14 mouse cellular contexts compared by ENCODE assay signal in the genomic region with DNA sequence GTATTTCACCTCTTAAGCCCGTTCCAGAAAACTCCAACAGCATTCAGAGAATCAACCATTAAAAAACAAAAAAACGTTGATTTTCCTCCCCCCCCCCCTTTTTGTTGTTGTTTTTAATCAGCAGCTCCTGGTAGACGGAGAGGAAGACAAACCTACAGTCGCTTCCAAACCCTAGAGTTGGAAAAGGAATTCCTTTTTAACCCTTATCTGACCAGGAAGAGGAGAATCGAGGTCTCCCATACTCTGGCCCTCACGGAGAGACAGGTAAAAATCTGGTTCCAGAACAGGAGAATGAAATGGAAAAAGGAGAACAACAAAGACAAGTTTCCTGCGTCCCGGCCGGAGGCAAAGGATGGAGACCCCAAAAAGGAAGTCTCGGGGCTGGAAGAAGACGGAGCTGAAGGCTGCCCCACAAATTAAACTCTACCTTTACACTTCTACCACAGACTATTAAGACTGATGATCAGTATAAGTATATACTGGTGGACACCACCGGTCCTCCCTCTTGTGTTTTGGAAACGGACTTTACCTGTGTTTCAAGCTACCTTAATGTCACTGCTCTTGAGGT. TPM values are rescaled to one million over a fixed set of nuclear protein-coding genes. Genes with fewer than 3 reads are reported as not detected.
A peak's percentile ranks its signal among the peaks of the same experiment; 100 is the strongest.
DNase-seq lines count a peak whose midpoint lies in the region; ATAC-seq and TF ChIP-seq lines count a peak whose summit lies in the region.
"Had no signal": no experiment of that assay in that cellular context is flagged by ENCODE, and none has a peak within 500 bp of the region (broad histone marks: within the 10 kb centered on the region; RNA-seq: fewer than 3 reads in every experiment).

No protein-coding gene starts in this region.

- H3K9me3 ChIP-seq in hindbrain, embryonic 10.5 days = no peaks in the 10 kb centered on the region
- H3K9me3 ChIP-seq in hindbrain, embryonic 12.5 days (replicated peaks) = no peaks in the 10 kb centered on the region
- no peaks in the 10 kb centered on the region for H3K9me3 ChIP-seq in MEL (replicated peaks; ENCODE audit: insufficient read depth, low read length)
- H3K9me3 ChIP-seq in embryonic facial prominence, embryonic 15.5 days (replicated peaks) = no peaks in the 10 kb centered on the region
- no peaks in the 10 kb centered on the region for H3K9me3 ChIP-seq in limb, embryonic 15.5 days
- H3K9me3 ChIP-seq: heart, embryonic 13.5 days; liver, embryonic 15.5 days had no signal

- peaks cover 6% of the 10 kb centered on the region; the same call in 1 of the 2 replicates for H3K79me2 ChIP-seq in MEL (ENCODE audit: control insufficient read depth, insufficient read depth, low read length, poor library complexity)

- peaks cover 100% of the 10 kb centered on the region for H3K27me3 ChIP-seq in hindbrain, embryonic 10.5 days (ENCODE audit: insufficient read depth, poor library complexity, severe bottlenecking)
- peaks cover 89% of the 10 kb centered on the region for H3K27me3 ChIP-seq in hindbrain, embryonic 12.5 days
- H3K27me3 ChIP-seq in MEL (ENCODE audit: control insufficient read depth in 1 of 2, insufficient read depth in 2 of 2, low read length in 2 of 2) = peaks cover 0 to 1% of the 10 kb centered on the region in 2 experiments; a peak in 1 of 4 replicates
- H3K27me3 ChIP-seq in embryonic facial prominence, embryonic 15.5 days = peaks cover 92% of the 10 kb centered on the region
- H3K27me3 ChIP-seq in limb, embryonic 15.5 days = peaks cover 86% of the 10 kb centered on the region

- no peak overlapping the region for H3K4me2 ChIP-seq in hindbrain, embryonic 12.5 days (replicated peaks)
- no peak overlapping the region for H3K4me2 ChIP-seq in embryonic facial prominence, embryonic 15.5 days (replicated peaks)
- H3K4me2 ChIP-seq in limb, embryonic 15.5 days = peak overlapping the region; percentile 90; the same call in 1 of the 2 replicates

- H3K4me3 ChIP-seq in hindbrain, embryonic 10.5 days = no peak overlapping the region
- H3K4me3 ChIP-seq in hindbrain, embryonic 12.5 days = no peak overlapping the region
- H3K4me3 ChIP-seq in MEL (ENCODE audit: control insufficient read depth in 1 of 2, insufficient read depth in 1 of 2, low read depth in 2 of 2, low read length in 2 of 2) = peak overlapping the region in 1 of 2 experiments; percentile 66; a peak in 3 of 4 replicates
- peak overlapping the region; percentile 50 for H3K4me3 ChIP-seq in embryonic facial prominence, embryonic 15.5 days (replicated peaks)
- H3K4me3 ChIP-seq in limb, embryonic 15.5 days = peak overlapping the region; percentile 61
- H3K4me3 ChIP-seq: erythroblast, embryonic 14.5 days had no signal

- TF ChIP-seq RAD21 in MEL (IDR thresholded peaks at IDR 0.05; ENCODE audit: low read depth, low read length) = no peak

- WGBS in hindbrain, embryonic 10.5 days = 2% methylated on average over 13 of the region's 13 CpGs
- 2% methylated on average over 13 of the region's 13 CpGs for WGBS in hindbrain, embryonic 12.5 days
- 2% methylated on average over 13 of the region's 13 CpGs for WGBS in embryonic facial prominence, embryonic 15.5 days
- 7% methylated on average over 13 of the region's 13 CpGs for WGBS in limb, embryonic 15.5 days

- no peaks in the 10 kb centered on the region for H3K36me3 ChIP-seq in hindbrain, embryonic 10.5 days
- no peaks in the 10 kb centered on the region for H3K36me3 ChIP-seq in hindbrain, embryonic 12.5 days
- H3K36me3 ChIP-seq in MEL (ENCODE audit: control insufficient read depth in 1 of 2, insufficient read depth in 2 of 2, low read length in 2 of 2) = peaks cover 0 to 2% of the 10 kb centered on the region in 2 experiments; a peak in 1 of 4 replicates
- H3K36me3 ChIP-seq in embryonic facial prominence, embryonic 15.5 days = no peaks in the 10 kb centered on the region
- no peaks in the 10 kb centered on the region for H3K36me3 ChIP-seq in limb, embryonic 15.5 days
- H3K36me3 ChIP-seq: heart, embryonic 13.5 days; liver, embryonic 15.5 days had no signal

- TF ChIP-seq CTCF in MEL (IDR thresholded peaks at IDR 0.05 in 2 of 3, conservative IDR thresholded peaks at IDR 0.05 in 1 of 3; ENCODE audit: control insufficient read depth in 1 of 3, insufficient read depth in 1 of 3, low read depth in 2 of 3, low read length in 3 of 3, poor library complexity in 1 of 3, severe bottlenecking in 1 of 3) = no peak

- TF ChIP-seq POLR2A in MEL (IDR thresholded peaks at IDR 0.05; ENCODE audit: control insufficient read depth in 1 of 2, insufficient read depth in 1 of 2, low read depth in 1 of 2, low read length in 2 of 2, poor library complexity in 1 of 2) = no peak

- no peak overlapping the region for H3K9ac ChIP-seq in hindbrain, embryonic 12.5 days
- H3K9ac ChIP-seq in MEL (ENCODE audit: control insufficient read depth, low read depth, low read length, poor library complexity, severe bottlenecking) = peak overlapping the region; percentile 84; the same call in 1 of the 2 replicates
- H3K9ac ChIP-seq in embryonic facial prominence, embryonic 15.5 days = no peak overlapping the region
- H3K9ac ChIP-seq in limb, embryonic 15.5 days = no peak overlapping the region
- H3K9ac ChIP-seq: heart, embryonic 13.5 days; liver, embryonic 15.5 days had no signal

- intact Hi-C loops in left cerebral cortex, postnatal 14 days (cut with DNase I) = no loop called here

- no peak for TF ChIP-seq EP300 in MEL (IDR thresholded peaks at IDR 0.05; ENCODE audit: low read depth in 1 of 2, low read length in 2 of 2)

- DNase-seq in hindbrain, embryonic 10.5 days (ENCODE audit: low spot score) = peak; percentile 25
- DNase-seq in MEL (ENCODE audit: low read depth, low spot score) = no peak
- no peak for DNase-seq in left cerebral cortex, postnatal 14 days (ENCODE audit: low spot score in 2 of 2)
- DNase-seq: cerebellum, postnatal 36 days; right cerebral cortex, adult 18-20 months had no signal

- ATAC-seq in hindbrain, embryonic 12.5 days (ENCODE audit: low FRiP score) = no peak
- ATAC-seq in embryonic facial prominence, embryonic 15.5 days (ENCODE audit: insufficient number of reproducible peaks, low FRiP score, low TSS enrichment, low read depth) = no peak
- ATAC-seq in limb, embryonic 15.5 days (ENCODE audit: insufficient number of reproducible peaks, low FRiP score, low TSS enrichment, low read depth) = no peak
- ATAC-seq in megakaryocyte-erythroid progenitor cell, adult 5-6 weeks (replicated peaks; ENCODE audit: low FRiP score, low TSS enrichment, poor library complexity, severe bottlenecking) = no peak
- no peak for ATAC-seq in activated CD4-positive, CD25-positive, alpha-beta regulatory T cell, adult 4 months

- peaks cover 14% of the 10 kb centered on the region for H3K4me1 ChIP-seq in hindbrain, embryonic 10.5 days (replicated peaks)
- peaks cover 11% of the 10 kb centered on the region for H3K4me1 ChIP-seq in hindbrain, embryonic 12.5 days
- H3K4me1 ChIP-seq in MEL (ENCODE audit: control insufficient read depth in 1 of 2, insufficient read depth in 2 of 2, low read length in 2 of 2) = no peaks in the 10 kb centered on the region; a peak in 2 of 4 replicates
- H3K4me1 ChIP-seq in embryonic facial prominence, embryonic 15.5 days = peaks cover 18% of the 10 kb centered on the region
- H3K4me1 ChIP-seq in limb, embryonic 15.5 days = peaks cover 24% of the 10 kb centered on the region

- no peak overlapping the region for H3K27ac ChIP-seq in hindbrain, embryonic 10.5 days
- H3K27ac ChIP-seq in hindbrain, embryonic 12.5 days = no peak overlapping the region
- H3K27ac ChIP-seq in MEL (ENCODE audit: control insufficient read depth, low read depth, low read length) = no peak overlapping the region
- no peak overlapping the region for H3K27ac ChIP-seq in embryonic facial prominence, embryonic 15.5 days (replicated peaks)
- H3K27ac ChIP-seq in limb, embryonic 15.5 days = no peak overlapping the region
- H3K27ac ChIP-seq: heart, embryonic 13.5 days; liver, embryonic 15.5 days had no signal

RNA-seq across cellular contexts. Expression of a gene that starts 2.1 kb away (rescaled TPM):
- polyA plus RNA-seq in hindbrain, embryonic 10.5 days (2016; fragmentation: Nextera tagmentation; extraction: Ambion mirVana) = not detected in 2 replicates
- polyA plus RNA-seq in hindbrain, embryonic 12.5 days (2016; fragmentation: Nextera tagmentation; extraction: Ambion mirVana) = 0.14 and 0.46 TPM in 2 replicates
- 4.7 and 5.4 TPM in 2 replicates for total RNA-seq in MEL (2012; rRNA removed)
- 1 to 10 TPM in 1 of 2 experiments, not detected in 1; 7.4 TPM for polyA plus RNA-seq in MEL (2012; ENCODE audit: insufficient read depth in 1 of 2, insufficient read length in 2 of 2, low read depth in 1 of 2, low replicate concordance in 2 of 2, missing spikeins in 1 of 2)
- 6.4 and 8.0 TPM in 2 replicates for polyA plus RNA-seq in embryonic facial prominence, embryonic 15.5 days (2015; fragmentation: Nextera tagmentation; extraction: Ambion mirVana)
- polyA plus RNA-seq in limb, embryonic 15.5 days (2015; fragmentation: Nextera tagmentation; extraction: Ambion mirVana) = 5.9 and 7.3 TPM in 2 replicates
- not detected in 2 replicates for total RNA-seq in megakaryocyte-erythroid progenitor cell, adult 5-6 weeks (2014; fragmentation: Nextera tagmentation)
- not detected in 2 replicates for total RNA-seq in megakaryocyte-erythroid progenitor cell, adult 5-6 weeks (2017)
- total RNA-seq in left cerebral cortex, postnatal 14 days (2021) = not detected
- not detected for polyA plus RNA-seq in activated CD4-positive, CD25-positive, alpha-beta regulatory T cell, adult 4 months (2017; shearing (Covaris generic))
- total RNA-seq: layer of hippocampus, postnatal 25 days had no signal
- polyA plus RNA-seq: erythroblast, embryonic 14.5 days had no signal

RNA-seq across cellular contexts. Expression of a gene that starts 5.2 kb away (rescaled TPM):
- polyA plus RNA-seq in hindbrain, embryonic 10.5 days (2016; fragmentation: Nextera tagmentation; extraction: Ambion mirVana) = 15.5 and 55.9 TPM in 2 replicates
- polyA plus RNA-seq in hindbrain, embryonic 12.5 days (2016; fragmentation: Nextera tagmentation; extraction: Ambion mirVana) = 69.6 and 83.5 TPM in 2 replicates
- not detected in 2 replicates for total RNA-seq in MEL (2012; rRNA removed)
- polyA plus RNA-seq in MEL (2012; ENCODE audit: insufficient read depth in 1 of 2, insufficient read length in 2 of 2, low read depth in 1 of 2, low replicate concordance in 2 of 2, missing spikeins in 1 of 2) = not detected
- 1.9 and 2.6 TPM in 2 replicates for polyA plus RNA-seq in embryonic facial prominence, embryonic 15.5 days (2015; fragmentation: Nextera tagmentation; extraction: Ambion mirVana)
- 0.55 and 0.65 TPM in 2 replicates for polyA plus RNA-seq in limb, embryonic 15.5 days (2015; fragmentation: Nextera tagmentation; extraction: Ambion mirVana)
- not detected in 2 replicates for total RNA-seq in megakaryocyte-erythroid progenitor cell, adult 5-6 weeks (2014; fragmentation: Nextera tagmentation)
- not detected in 2 replicates for total RNA-seq in megakaryocyte-erythroid progenitor cell, adult 5-6 weeks (2017)
- total RNA-seq in left cerebral cortex, postnatal 14 days (2021) = not detected
- not detected for polyA plus RNA-seq in activated CD4-positive, CD25-positive, alpha-beta regulatory T cell, adult 4 months (2017; shearing (Covaris generic))
- total RNA-seq: layer of hippocampus, postnatal 25 days had no signal
- polyA plus RNA-seq: erythroblast, embryonic 14.5 days; liver, embryonic 15.5 days had no signal

RNA-seq across cellular contexts. Expression of a gene that starts 5.3 kb away (rescaled TPM):
- 0.14 and 2.6 TPM in 2 replicates for polyA plus RNA-seq in hindbrain, embryonic 10.5 days (2016; fragmentation: Nextera tagmentation; extraction: Ambion mirVana)
- polyA plus RNA-seq in hindbrain, embryonic 12.5 days (2016; fragmentation: Nextera tagmentation; extraction: Ambion mirVana) = 3.6 and 4.6 TPM in 2 replicates
- not detected in 2 replicates for total RNA-seq in MEL (2012; rRNA removed)
- polyA plus RNA-seq in MEL (2012; ENCODE audit: insufficient read depth in 1 of 2, insufficient read length in 2 of 2, low read depth in 1 of 2, low replicate concordance in 2 of 2, missing spikeins in 1 of 2) = not detected
- polyA plus RNA-seq in embryonic facial prominence, embryonic 15.5 days (2015; fragmentation: Nextera tagmentation; extraction: Ambion mirVana) = 0.35 and 0.62 TPM in 2 replicates
- polyA plus RNA-seq in limb, embryonic 15.5 days (2015; fragmentation: Nextera tagmentation; extraction: Ambion mirVana) = 0.29 and 0.66 TPM in 2 replicates
- total RNA-seq in megakaryocyte-erythroid progenitor cell, adult 5-6 weeks (2014; fragmentation: Nextera tagmentation) = not detected in 2 replicates
- total RNA-seq in megakaryocyte-erythroid progenitor cell, adult 5-6 weeks (2017) = not detected in 2 replicates
- not detected for total RNA-seq in left cerebral cortex, postnatal 14 days (2021)
- not detected for polyA plus RNA-seq in activated CD4-positive, CD25-positive, alpha-beta regulatory T cell, adult 4 months (2017; shearing (Covaris generic))
- total RNA-seq: layer of hippocampus, postnatal 25 days had no signal
- polyA plus RNA-seq: heart, embryonic 13.5 days; liver, embryonic 15.5 days had no signal

RNA-seq across cellular contexts. Expression of a gene that starts 8.9 kb away (rescaled TPM):
- polyA plus RNA-seq in hindbrain, embryonic 10.5 days (2016; fragmentation: Nextera tagmentation; extraction: Ambion mirVana) = not detected in 2 replicates
- 0.10 TPM in 1 of 2 replicates, not detected in the other for polyA plus RNA-seq in hindbrain, embryonic 12.5 days (2016; fragmentation: Nextera tagmentation; extraction: Ambion mirVana)
- total RNA-seq in MEL (2012; rRNA removed) = not detected in 2 replicates
- polyA plus RNA-seq in MEL (2012; ENCODE audit: insufficient read depth in 1 of 2, insufficient read length in 2 of 2, low read depth in 1 of 2, low replicate concordance in 2 of 2, missing spikeins in 1 of 2) = not detected
- 2.8 and 4.5 TPM in 2 replicates for polyA plus RNA-seq in embryonic facial prominence, embryonic 15.5 days (2015; fragmentation: Nextera tagmentation; extraction: Ambion mirVana)
- polyA plus RNA-seq in limb, embryonic 15.5 days (2015; fragmentation: Nextera tagmentation; extraction: Ambion mirVana) = 7.1 TPM in 2 replicates
- not detected in 2 replicates for total RNA-seq in megakaryocyte-erythroid progenitor cell, adult 5-6 weeks (2014; fragmentation: Nextera tagmentation)
- not detected in 2 replicates for total RNA-seq in megakaryocyte-erythroid progenitor cell, adult 5-6 weeks (2017)
- total RNA-seq in left cerebral cortex, postnatal 14 days (2021) = not detected
- polyA plus RNA-seq in activated CD4-positive, CD25-positive, alpha-beta regulatory T cell, adult 4 months (2017; shearing (Covaris generic)) = not detected
- total RNA-seq: layer of hippocampus, postnatal 25 days had no signal
- polyA plus RNA-seq: erythroblast, embryonic 14.5 days; heart, embryonic 13.5 days; liver, embryonic 15.5 days had no signal

RNA-seq across cellular contexts. Expression of a gene that starts 14.8 kb away (rescaled TPM):
- not detected in 2 replicates for polyA plus RNA-seq in hindbrain, embryonic 10.5 days (2016; fragmentation: Nextera tagmentation; extraction: Ambion mirVana)
- polyA plus RNA-seq in hindbrain, embryonic 12.5 days (2016; fragmentation: Nextera tagmentation; extraction: Ambion mirVana) = not detected in 2 replicates
- not detected in 2 replicates for total RNA-seq in MEL (2012; rRNA removed)
- not detected for polyA plus RNA-seq in MEL (2012; ENCODE audit: insufficient read depth in 1 of 2, insufficient read length in 2 of 2, low read depth in 1 of 2, low replicate concordance in 2 of 2, missing spikeins in 1 of 2)
- polyA plus RNA-seq in embryonic facial prominence, embryonic 15.5 days (2015; fragmentation: Nextera tagmentation; extraction: Ambion mirVana) = 0.57 and 0.76 TPM in 2 replicates
- 12.4 and 14.5 TPM in 2 replicates for polyA plus RNA-seq in limb, embryonic 15.5 days (2015; fragmentation: Nextera tagmentation; extraction: Ambion mirVana)
- total RNA-seq in megakaryocyte-erythroid progenitor cell, adult 5-6 weeks (2014; fragmentation: Nextera tagmentation) = not detected in 2 replicates
- 0.65 TPM in 1 of 2 replicates, not detected in the other for total RNA-seq in megakaryocyte-erythroid progenitor cell, adult 5-6 weeks (2017)
- total RNA-seq in left cerebral cortex, postnatal 14 days (2021) = not detected
- not detected for polyA plus RNA-seq in activated CD4-positive, CD25-positive, alpha-beta regulatory T cell, adult 4 months (2017; shearing (Covaris generic))
- total RNA-seq: layer of hippocampus, postnatal 25 days had no signal
- polyA plus RNA-seq: erythroblast, embryonic 14.5 days; liver, embryonic 15.5 days had no signal

Comparison
In these comparisons a context has a peak if more than half of its experiments do, and no peak if none do; other contexts are left out.
1. H3K4me3 ChIP-seq: peak in embryonic facial prominence, embryonic 15.5 days (single experiment) and limb, embryonic 15.5 days (single experiment); none in hindbrain, embryonic 10.5 days (single experiment) and hindbrain, embryonic 12.5 days (single experiment).